Mouse (Mus musculus) intestine, embryonic 16.5 days (tissue): ENCODE results near the gene Rnf216. TPM values are rescaled to one million over a fixed set of nuclear protein-coding genes. Genes with fewer than 3 reads are reported as not detected.

ENCODE experiments used
- ATAC-seq: fragments of 200-750 bp; cut with Nextera tagmentation; 2 replicates; pipeline ENCODE4 v1.8.0; 2017; ENCODE audit warnings: moderate TSS enrichment, moderate library complexity
- H3K27ac ChIP-seq: fragments of 300-500 bp; sonication (generic); 2 replicates; pipeline ENCODE4 v1.5.1; 2014; ENCODE audit warnings: mild to moderate bottlenecking, low read length
- H3K27me3 ChIP-seq: fragments of 300-500 bp; sonication (generic); replicated peaks from 2 replicates; pipeline ENCODE4 v1.6.1; 2014; ENCODE audit warnings: low read length, control low read depth, mixed read lengths; ENCODE audit not compliant: control insufficient read depth, insufficient read depth
- H3K36me3 ChIP-seq: fragments of 300-500 bp; sonication (generic); 2 replicates; pipeline ENCODE4 v1.6.1; 2014; ENCODE audit warnings: low read length, control low read depth; ENCODE audit not compliant: control insufficient read depth, insufficient read depth
- H3K4me1 ChIP-seq: fragments of 300-500 bp; sonication (generic); 2 replicates; pipeline ENCODE4 v1.6.1; 2014; ENCODE audit warnings: low read length, control low read depth, mixed read lengths; ENCODE audit not compliant: control insufficient read depth, insufficient read depth
- H3K4me2 ChIP-seq: fragments of 300-500 bp; sonication (generic); 2 replicates; pipeline ENCODE4 v1.6.1; 2014; ENCODE audit warnings: low read depth, low read length, control low read depth
- H3K4me3 ChIP-seq: fragments of 300-500 bp; sonication (generic); 2 replicates; pipeline ENCODE4 v1.5.1; 2014; ENCODE audit warnings: mild to moderate bottlenecking, low read length
- H3K9ac ChIP-seq: fragments of 300-500 bp; sonication (generic); 2 replicates; pipeline ENCODE4 v1.6.1; 2014; ENCODE audit warnings: low read depth, low read length
- H3K9me3 ChIP-seq: fragments of 300-500 bp; sonication (generic); 2 replicates; pipeline ENCODE4 v1.6.1; 2016; ENCODE audit warnings: low read length, control low read depth; ENCODE audit not compliant: control insufficient read depth
- WGBS: fragments of 180-500 bp; shearing (Covaris S2); extraction: QIAGEN DNeasy Blood & Tissue Kit; methylation state at CpG from one replicate; pipeline ENCODE4 v1.1.7; 2014; 5-methylcytosine and 5-hydroxymethylcytosine counted together
- polyA plus RNA-seq: library from polyadenylated mRNA; unstranded; fragments of >200 nt; fragmentation: Nextera tagmentation; extraction: Ambion mirVana; gene quantifications from 2 replicates; pipeline ENCODE4 v1.2.1, GENCODE M21; 2015

Gene Rnf216
- polyA plus RNA-seq, 1 experiment from 2014 or later, result 28.4 TPM

GRCm38 (mm10) chr5:143009383-143009782, 103.4 kb downstream of the Rnf216 start:
- H3K9ac ChIP-seq, result no peak overlapping the region
- no peaks in the 10 kb centered on the region for H3K27me3 ChIP-seq
- 80% methylated on average over 11 of the region's 11 CpGs for WGBS
- peak overlapping the region; percentile 11; the same call in 1 of the 2 replicates for H3K27ac ChIP-seq
- no peaks in the 10 kb centered on the region for H3K4me1 ChIP-seq
- ATAC-seq, result no peak
- no peak overlapping the region for H3K4me2 ChIP-seq
- H3K9me3 ChIP-seq, result no peaks in the 10 kb centered on the region
- H3K36me3 ChIP-seq, result peaks cover 12% of the 10 kb centered on the region
- H3K4me3 ChIP-seq, result no peak overlapping the region

- WGBS, result 47% methylated on average over 9 of the region's 9 CpGs
- peak; percentile 72 for ATAC-seq
- H3K9me3 ChIP-seq, result no peaks in the 10 kb centered on the region
- peak overlapping the region; percentile 98 for H3K27ac ChIP-seq
- no peak overlapping the region for H3K4me3 ChIP-seq
- H3K9ac ChIP-seq, result peak overlapping the region; percentile 48
- H3K27me3 ChIP-seq, result no peaks in the 10 kb centered on the region
- H3K36me3 ChIP-seq, result no peaks in the 10 kb centered on the region
- H3K4me2 ChIP-seq, result peak overlapping the region; percentile 32; the same call in 1 of the 2 replicates
- H3K4me1 ChIP-seq, result peaks cover 35% of the 10 kb centered on the region
These were observed 111.9 kb downstream of the Rnf216 start for GRCm38 (mm10) chr5:143000654-143001500.

- Histone ChIP-seq H3K4me3 (no peak overlapping the region), H3K9ac (0 out of 2 replicates have a peak overlapping the region, but pooled peaks have one; percentile 24), H3K4me1 (peaks cover 35% of the 10 kb centered on the region), H3K9me3 (no peaks in the 10 kb centered on the region), H3K36me3 (no peaks in the 10 kb centered on the region), H3K27ac (peak overlapping the region; percentile 98), H3K4me2 (peak overlapping the region; percentile 19; the same call in 1 of the 2 replicates), H3K27me3 (no peaks in the 10 kb centered on the region)
- whole genome bisulfite sequencing, result 34% methylated on average over 4 of the region's 4 CpGs
- ATAC-seq, result no peak
These were observed 112.7 kb downstream of the Rnf216 start for GRCm38 (mm10) chr5:143000091-143000490.

- H3K27ac ChIP-seq, result peak overlapping the region; percentile 43
- 43% methylated on average over 2 of the region's 2 CpGs for WGBS
- H3K9ac ChIP-seq, result 0 out of 2 replicates have a peak overlapping the region, but pooled peaks have one; percentile 2
- no peak overlapping the region for H3K4me2 ChIP-seq
- H3K36me3 ChIP-seq, result peaks cover 4% of the 10 kb centered on the region; the same call in 1 of the 2 replicates
- peak; percentile 61 for ATAC-seq
- no peaks in the 10 kb centered on the region for H3K27me3 ChIP-seq
- no peaks in the 10 kb centered on the region for H3K9me3 ChIP-seq
- peaks cover 35% of the 10 kb centered on the region for H3K4me1 ChIP-seq
- no peak overlapping the region for H3K4me3 ChIP-seq
These were observed 114.6 kb downstream of the Rnf216 start for GRCm38 (mm10) chr5:142998171-142998570.

GRCm38 (mm10) chr5:142997526-142997925, 115.3 kb downstream of the Rnf216 start:
- peaks cover 10% of the 10 kb centered on the region; the same call in 1 of the 2 replicates for H3K36me3 ChIP-seq
- no peak overlapping the region for H3K4me2 ChIP-seq
- no peak overlapping the region for H3K4me3 ChIP-seq
- H3K4me1 ChIP-seq, result peaks cover 35% of the 10 kb centered on the region
- peak overlapping the region; percentile 23 for H3K27ac ChIP-seq
- no peaks in the 10 kb centered on the region for H3K27me3 ChIP-seq
- no peaks in the 10 kb centered on the region for H3K9me3 ChIP-seq
- 59% methylated on average over 9 of the region's 9 CpGs for WGBS
- H3K9ac ChIP-seq, result 0 out of 2 replicates have a peak overlapping the region, but pooled peaks have one; percentile 2
- ATAC-seq, result peak; percentile 34

GRCm38 (mm10) chr5:142994746-142995145, 118.0 kb downstream of the Rnf216 start:
- ATAC-seq, result no peak

GRCm38 (mm10) chr5:142989167-142989566, 123.6 kb downstream of the Rnf216 start:
- Histone ChIP-seq H3K27ac (no peak overlapping the region), H3K4me2 (no peak overlapping the region), H3K4me3 (no peak overlapping the region), H3K27me3 (no peaks in the 10 kb centered on the region), H3K4me1 (no peaks in the 10 kb centered on the region), H3K9me3 (no peaks in the 10 kb centered on the region), H3K9ac (no peak overlapping the region), H3K36me3 (peaks cover 19% of the 10 kb centered on the region; the same call in 1 of the 2 replicates)
- WGBS, result 87% methylated on average over 3 of the region's 3 CpGs
- ATAC-seq, result no peak

More at GRCm38 (mm10) chr5:142994746-142995145, 118.0 kb downstream of the Rnf216 start:
- Histone ChIP-seq H3K9me3 (no peaks in the 10 kb centered on the region), H3K27me3 (no peaks in the 10 kb centered on the region), H3K9ac (no peak overlapping the region), H3K4me3 (no peak overlapping the region), H3K36me3 (peaks cover 19% of the 10 kb centered on the region; the same call in 1 of the 2 replicates), H3K4me1 (peaks cover 18% of the 10 kb centered on the region), H3K27ac (no peak overlapping the region), H3K4me2 (no peak overlapping the region)
- WGBS, result 95% methylated on average over 2 of the region's 2 CpGs

GRCm38 (mm10) chr5:142988520-142988919, 124.3 kb downstream of the Rnf216 start:
- Histone ChIP-seq H3K27me3 (no peaks in the 10 kb centered on the region), H3K9ac (no peak overlapping the region), H3K4me2 (no peak overlapping the region), H3K4me3 (no peak overlapping the region), H3K27ac (no peak overlapping the region), H3K36me3 (peaks cover 18% of the 10 kb centered on the region; the same call in 1 of the 2 replicates), H3K9me3 (no peaks in the 10 kb centered on the region), H3K4me1 (no peaks in the 10 kb centered on the region)
- no peak for ATAC-seq
- WGBS, result 84% methylated on average over 5 of the region's 5 CpGs

- 87% methylated on average over 10 of the region's 10 CpGs for WGBS
- H3K4me2 ChIP-seq, result no peak overlapping the region
- H3K9ac ChIP-seq, result no peak overlapping the region
These were observed 128.5 kb downstream of the Rnf216 start for GRCm38 (mm10) chr5:142984271-142984670.

More at GRCm38 (mm10) chr5:142984271-142984670, 128.5 kb downstream of the Rnf216 start:
- Histone ChIP-seq H3K27ac (no peak overlapping the region), H3K9me3 (no peaks in the 10 kb centered on the region), H3K4me3 (no peak overlapping the region), H3K4me1 (no peaks in the 10 kb centered on the region), H3K36me3 (no peaks in the 10 kb centered on the region), H3K27me3 (no peaks in the 10 kb centered on the region)
- ATAC-seq, result no peak
